Mouse (Mus musculus): ENCODE measurements around the gene Apoa1. TPM values are rescaled to one million over a fixed set of nuclear protein-coding genes. Genes with fewer than 3 reads are reported as not detected.
A peak's percentile ranks its signal among the peaks of the same experiment; 100 is the strongest.

Gene Apoa1
- polyA plus RNA-seq, 1 experiment from 2014 or later, result 2.8 TPM

- 92% methylated on average over 4 of the region's 4 CpGs for WGBS
- ATAC-seq (ENCODE audit: low FRiP score, low read depth), result no peak
- H3K9me3 ChIP-seq, result no peaks in the 10 kb centered on the region
- H3K4me2 ChIP-seq (replicated peaks), result no peak overlapping the region
- no peak overlapping the region for H3K9ac ChIP-seq
- peaks cover 35% of the 10 kb centered on the region for H3K27me3 ChIP-seq
- peaks cover 20% of the 10 kb centered on the region for H3K4me1 ChIP-seq
- no peak overlapping the region for H3K4me3 ChIP-seq
- H3K36me3 ChIP-seq, result peaks cover 15% of the 10 kb centered on the region
- H3K27ac ChIP-seq, result no peak overlapping the region
These were observed 42.4 kb downstream of the Apoa1 start for GRCm38 (mm10) chr9:46270782-46271181.

DNA sequence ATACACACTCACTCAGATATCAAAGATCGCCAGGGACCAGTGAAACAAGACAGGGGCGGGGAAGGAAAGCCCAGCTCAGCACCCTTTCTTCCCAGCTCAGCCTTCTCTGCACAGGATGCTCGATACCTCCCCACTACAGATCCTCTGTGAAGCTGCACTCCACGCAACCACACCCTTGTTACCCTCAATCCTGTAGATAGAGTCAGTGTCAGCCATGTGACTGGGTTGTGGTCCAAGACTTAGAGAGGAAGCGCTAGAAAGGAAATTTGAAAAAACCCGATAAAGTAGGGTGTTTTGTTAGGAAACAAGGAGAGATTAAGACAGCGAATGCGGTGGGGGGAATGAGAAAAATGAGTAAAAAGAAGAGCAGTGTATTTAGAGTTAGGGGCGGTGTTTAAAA, 43.7 kb downstream of the Apoa1 start:
- peak overlapping the region; percentile 87 for H3K4me3 ChIP-seq
- H3K9me3 ChIP-seq, result no peaks in the 10 kb centered on the region
- peak overlapping the region; percentile 90 for H3K4me2 ChIP-seq (replicated peaks)
- H3K27ac ChIP-seq, result no peak overlapping the region
- ATAC-seq (ENCODE audit: low FRiP score, low read depth), result no peak
- 84% methylated on average over 9 of the region's 9 CpGs for WGBS
- peaks cover 28% of the 10 kb centered on the region for H3K36me3 ChIP-seq
- H3K27me3 ChIP-seq, result peaks cover 35% of the 10 kb centered on the region
- peaks cover 20% of the 10 kb centered on the region for H3K4me1 ChIP-seq
- H3K9ac ChIP-seq, result no peak overlapping the region

- no peaks in the 10 kb centered on the region for H3K9me3 ChIP-seq
- peak within 1 kb of the TSS; percentile 78 for H3K9ac ChIP-seq
- peak within 1 kb of the TSS; percentile 87 for H3K4me3 ChIP-seq
- WGBS, result 4% methylated on average over 45 of the region's 45 CpGs
- peaks cover 36% of the 10 kb centered on the region for H3K36me3 ChIP-seq
- peaks cover 20% of the 10 kb centered on the region for H3K4me1 ChIP-seq
- peak; percentile 92 for ATAC-seq (ENCODE audit: low FRiP score, low read depth)
- H3K27me3 ChIP-seq, result peaks cover 35% of the 10 kb centered on the region
- H3K4me2 ChIP-seq (replicated peaks), result peak within 1 kb of the TSS; percentile 90
- peak within 1 kb of the TSS; percentile 52; the same call in 1 of the 2 replicates for H3K27ac ChIP-seq
These were observed 44.5 kb downstream of the Apoa1 start, which contains the start of gene Zpr1 for GRCm38 (mm10) chr9:46272677-46273454. TSS of gene Zpr1 (plus strand) at chr9:46273064.

DNA sequence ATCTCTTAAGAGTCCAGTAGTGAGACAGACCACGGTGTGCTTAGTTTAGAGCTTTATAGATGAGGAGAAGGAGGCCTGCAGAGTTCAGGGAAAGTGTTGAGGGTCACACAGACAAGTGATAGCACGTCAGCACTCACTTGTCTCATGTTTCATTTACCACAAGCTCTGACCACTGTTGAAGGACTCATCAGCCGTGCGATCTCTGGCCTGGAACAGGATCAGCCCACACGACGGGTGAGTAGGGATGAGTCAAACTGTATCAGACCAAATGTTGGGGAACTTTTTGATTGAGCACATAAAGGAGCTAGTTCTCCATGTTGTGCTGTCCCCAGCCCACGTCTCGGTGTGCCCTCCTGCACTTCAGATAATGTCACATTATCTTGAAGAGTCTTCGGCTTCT, 46.1 kb downstream of the Apoa1 start:
- Histone ChIP-seq H3K9ac (0 out of 2 replicates have a peak overlapping the region, but pooled peaks have one; percentile 78), H3K27ac (no peak overlapping the region), H3K9me3 (no peaks in the 10 kb centered on the region), H3K4me1 (peaks cover 20% of the 10 kb centered on the region), H3K4me3 (peak overlapping the region; percentile 87; the same call in 1 of the 2 replicates), H3K27me3 (peaks cover 22% of the 10 kb centered on the region), H3K4me2 (replicated peaks) (peak overlapping the region; percentile 90; the same call in 1 of the 2 replicates), H3K36me3 (peaks cover 50% of the 10 kb centered on the region)
- WGBS, result 91% methylated on average over 9 of the region's 9 CpGs
- ATAC-seq (ENCODE audit: low FRiP score, low read depth), result no peak

Other genes starting within 250 kb of the Apoa1 start
- gene Pafah1b2, start 215.9 kb upstream of the Apoa1 start, polyA plus RNA-seq (2015; fragmentation: Nextera tagmentation; extraction: Ambion mirVana), result 201 and 218 TPM in 2 replicates
- 8.2 and 9.4 TPM in 2 replicates for gene Sik3, start 215.8 kb upstream of the Apoa1 start, polyA plus RNA-seq (2015; fragmentation: Nextera tagmentation; extraction: Ambion mirVana)
- gene Apoc3, start 7.1 kb downstream of the Apoa1 start, polyA plus RNA-seq (2015; fragmentation: Nextera tagmentation; extraction: Ambion mirVana), result not detected in 2 replicates
- gene Apoa4, start 12.1 kb downstream of the Apoa1 start, polyA plus RNA-seq (2015; fragmentation: Nextera tagmentation; extraction: Ambion mirVana), result 0.38 and 1.9 TPM in 2 replicates
- not detected in 2 replicates for gene Apoa5, start 40.1 kb downstream of the Apoa1 start, polyA plus RNA-seq (2015; fragmentation: Nextera tagmentation; extraction: Ambion mirVana)
- 56.1 and 58.4 TPM in 2 replicates for gene Zpr1, start 44.5 kb downstream of the Apoa1 start, polyA plus RNA-seq (2015; fragmentation: Nextera tagmentation; extraction: Ambion mirVana)
- 30.1 and 30.2 TPM in 2 replicates for gene Bud13, start 54.4 kb downstream of the Apoa1 start, polyA plus RNA-seq (2015; fragmentation: Nextera tagmentation; extraction: Ambion mirVana)
- gene 4931429L15Rik, start 91.4 kb downstream of the Apoa1 start, polyA plus RNA-seq (2015; fragmentation: Nextera tagmentation; extraction: Ambion mirVana), result 0.09 TPM in 1 of 2 replicates, not detected in the other